Mouse (Mus musculus): Measurements from ENCODE around the gene Fer. TPM values are rescaled to one million over a fixed set of nuclear protein-coding genes. Genes with fewer than 3 reads are reported as not detected.

The Fer gene
- polyA plus RNA-seq, 1 experiment from 2014 or later, result 27.3 TPM

DNA sequence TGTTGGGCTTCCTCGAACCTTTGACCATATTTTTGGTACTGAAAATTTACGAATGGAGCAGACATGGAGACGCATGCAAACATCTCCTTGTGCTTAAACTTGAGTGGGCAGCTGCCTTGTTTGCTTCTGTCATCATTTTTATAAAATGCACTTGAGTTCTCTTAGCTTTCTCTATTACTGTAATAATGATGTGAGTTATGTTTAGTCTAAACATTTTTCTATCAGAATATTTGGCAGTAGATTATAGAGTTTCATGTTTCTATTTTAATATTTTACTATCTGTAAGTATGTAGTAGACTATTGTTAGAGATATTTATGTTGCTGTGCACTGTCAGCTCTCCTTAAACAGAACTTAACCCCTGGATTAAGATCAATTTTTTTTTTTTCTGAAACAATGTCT lies 128.3 kb downstream of the Fer start:
- no peak overlapping the region for H3K27ac ChIP-seq
- no peak for ATAC-seq (ENCODE audit: insufficient read depth, low FRiP score, low read depth)

DNA sequence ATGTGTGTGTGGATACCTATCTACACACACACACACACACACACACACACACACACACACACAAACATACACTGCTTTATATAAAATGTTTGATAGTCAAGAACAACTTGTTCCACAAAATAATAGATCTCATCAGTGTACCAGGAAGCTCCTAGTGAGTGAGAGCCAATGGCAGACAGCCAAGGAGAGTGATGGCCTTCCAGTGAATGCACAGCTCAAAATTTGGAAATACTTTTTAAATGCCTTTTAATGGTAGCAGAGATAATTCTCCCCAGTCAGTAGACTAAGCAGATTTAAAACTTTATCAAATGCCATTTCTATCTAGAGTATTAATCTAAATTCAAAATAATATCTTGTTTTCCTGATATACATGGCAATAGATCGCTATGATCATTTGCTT lies 133.1 kb downstream of the Fer start:
- WGBS, result 87% methylated on average over 1 of the region's 1 CpGs
- H3K4me3 ChIP-seq (replicated peaks), result no peak overlapping the region
- no peaks in the 10 kb centered on the region for H3K4me1 ChIP-seq
- no peak overlapping the region for H3K27ac ChIP-seq
- no peak for ATAC-seq (ENCODE audit: insufficient read depth, low FRiP score, low read depth)
- H3K9me3 ChIP-seq, result no peaks in the 10 kb centered on the region
- no peaks in the 10 kb centered on the region for H3K27me3 ChIP-seq (replicated peaks)
- H3K9ac ChIP-seq, result no peak overlapping the region
- H3K36me3 ChIP-seq, result no peaks in the 10 kb centered on the region
- H3K4me2 ChIP-seq, result no peak overlapping the region

More for the DNA sequence above, 128.3 kb downstream of the Fer start:
- H3K4me3 ChIP-seq (replicated peaks), result no peak overlapping the region
- no peaks in the 10 kb centered on the region for H3K4me1 ChIP-seq
- H3K4me2 ChIP-seq, result no peak overlapping the region
- WGBS, result 82% methylated on average over 3 of the region's 3 CpGs
- H3K9me3 ChIP-seq, result no peaks in the 10 kb centered on the region
- no peak overlapping the region for H3K9ac ChIP-seq
- no peaks in the 10 kb centered on the region for H3K36me3 ChIP-seq
- no peaks in the 10 kb centered on the region for H3K27me3 ChIP-seq (replicated peaks)

DNA sequence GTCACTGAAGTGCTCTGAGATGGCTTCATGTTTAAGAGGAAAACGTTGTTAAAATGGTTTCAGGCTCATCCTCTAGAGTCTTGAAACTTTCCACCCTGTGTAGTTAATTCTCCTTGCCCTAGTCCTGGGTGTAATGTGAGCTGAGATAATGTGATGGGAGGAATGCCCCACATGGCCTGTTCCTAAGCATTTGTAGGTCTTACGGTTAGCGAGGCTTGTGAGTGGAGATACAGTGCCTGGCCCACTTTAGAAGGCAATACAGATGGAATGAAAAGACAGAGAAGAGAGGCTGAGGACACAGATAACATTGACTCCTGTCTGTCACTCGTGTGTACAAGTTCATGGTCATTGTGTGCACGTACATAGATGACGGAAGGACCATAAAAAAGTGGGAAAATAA lies 134.8 kb downstream of the Fer start:
- no peak overlapping the region for H3K4me3 ChIP-seq (replicated peaks)
- H3K36me3 ChIP-seq, result no peaks in the 10 kb centered on the region
- WGBS, result 76% methylated on average over 6 of the region's 6 CpGs
- no peaks in the 10 kb centered on the region for H3K9me3 ChIP-seq
- no peaks in the 10 kb centered on the region for H3K4me1 ChIP-seq
- H3K27me3 ChIP-seq (replicated peaks), result no peaks in the 10 kb centered on the region
- no peak for ATAC-seq (ENCODE audit: insufficient read depth, low FRiP score, low read depth)
- H3K4me2 ChIP-seq, result no peak overlapping the region
- no peak overlapping the region for H3K9ac ChIP-seq
- H3K27ac ChIP-seq, result no peak overlapping the region

DNA sequence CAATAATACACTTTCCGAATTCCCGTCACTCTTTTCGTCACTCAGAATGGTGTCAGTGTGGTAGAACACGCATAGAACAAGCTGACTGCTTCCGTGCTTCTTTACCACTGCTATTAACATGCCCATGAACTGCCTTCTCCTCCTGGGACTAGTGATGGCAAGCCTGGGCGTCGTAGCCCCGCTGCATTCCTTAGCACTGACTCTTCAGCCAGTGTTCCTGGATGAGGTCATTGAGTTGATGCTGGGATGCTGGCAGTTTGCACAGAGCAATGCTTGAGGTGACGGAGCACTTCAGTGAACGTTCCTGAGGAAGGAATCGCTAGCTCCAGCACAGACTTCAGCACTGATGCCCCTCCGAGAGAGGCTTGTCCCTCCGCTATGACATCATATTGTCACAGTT lies 140.6 kb downstream of the Fer start:
- Histone ChIP-seq H3K4me1 (no peaks in the 10 kb centered on the region; the same call in 1 of the 2 replicates), H3K9ac (no peak overlapping the region), H3K27ac (no peak overlapping the region), H3K27me3 (replicated peaks) (no peaks in the 10 kb centered on the region), H3K4me3 (replicated peaks) (no peak overlapping the region), H3K4me2 (no peak overlapping the region), H3K36me3 (no peaks in the 10 kb centered on the region), H3K9me3 (no peaks in the 10 kb centered on the region)
- WGBS, result 56% methylated on average over 13 of the region's 13 CpGs
- peak; percentile 60; the same call in 1 of the 2 replicates for ATAC-seq (ENCODE audit: insufficient read depth, low FRiP score, low read depth)

DNA sequence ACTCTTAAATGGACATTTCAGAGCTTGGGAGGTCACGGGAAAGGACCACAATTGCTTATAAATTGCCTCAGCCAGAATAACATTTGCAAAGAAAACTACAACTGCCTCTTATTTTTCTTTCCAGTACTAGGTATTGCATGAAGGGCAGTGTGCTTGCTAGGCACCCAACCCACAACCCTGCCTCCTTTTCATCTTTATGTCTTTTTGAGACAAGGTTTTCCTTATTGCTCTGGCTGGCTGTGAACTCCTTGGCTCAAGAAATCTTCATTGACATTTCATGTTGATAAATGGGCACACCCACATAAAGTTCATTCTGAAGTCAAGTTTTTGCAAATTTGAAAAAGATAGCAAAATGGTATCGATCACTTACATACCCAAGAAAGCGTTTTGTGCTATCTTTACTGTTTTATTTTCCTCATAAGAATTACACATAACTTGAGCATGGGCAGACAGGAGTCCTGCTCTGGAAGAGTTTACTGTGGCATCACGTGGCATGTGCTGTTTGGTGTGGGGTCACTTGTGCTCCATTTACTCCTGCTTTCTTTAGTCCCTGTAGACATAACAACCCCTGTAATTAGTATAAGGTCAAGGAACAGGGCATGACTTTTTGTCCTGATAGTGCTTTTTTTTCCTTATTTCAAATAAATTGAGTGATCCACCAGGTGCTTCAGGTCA lies 142.8 kb downstream of the Fer start:
- H3K36me3 ChIP-seq, result no peaks in the 10 kb centered on the region
- H3K9ac ChIP-seq, result no peak overlapping the region
- no peaks in the 10 kb centered on the region for H3K27me3 ChIP-seq (replicated peaks)
- no peaks in the 10 kb centered on the region for H3K9me3 ChIP-seq
- ATAC-seq (ENCODE audit: insufficient read depth, low FRiP score, low read depth), result no peak
- H3K4me1 ChIP-seq, result no peaks in the 10 kb centered on the region; the same call in 1 of the 2 replicates
- 65% methylated on average over 4 of the region's 4 CpGs for WGBS
- no peak overlapping the region for H3K27ac ChIP-seq
- no peak overlapping the region for H3K4me2 ChIP-seq
- H3K4me3 ChIP-seq (replicated peaks), result no peak overlapping the region

DNA sequence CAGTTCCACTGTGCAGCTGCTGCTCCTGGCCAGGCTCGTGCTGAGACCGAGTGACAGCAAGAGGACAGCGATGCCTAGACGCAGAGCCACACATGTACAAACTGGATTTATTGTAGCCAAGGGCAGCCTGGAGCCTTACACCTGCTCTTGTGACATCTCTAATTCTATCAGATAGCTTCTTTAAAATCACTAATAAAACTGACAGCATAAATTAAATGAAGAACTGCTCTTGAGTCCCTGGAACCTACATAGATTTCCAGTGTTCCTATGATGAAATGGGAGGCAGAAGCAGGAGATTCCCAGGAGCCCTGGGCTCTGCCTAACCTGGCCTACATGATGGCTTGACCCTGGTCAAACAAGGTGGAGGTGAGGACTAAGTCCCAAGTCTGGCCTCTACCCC lies 153.7 kb downstream of the Fer start:
- 89% methylated on average over 4 of the region's 4 CpGs for WGBS
- H3K27me3 ChIP-seq (replicated peaks), result no peaks in the 10 kb centered on the region
- no peak overlapping the region for H3K4me2 ChIP-seq
- no peak overlapping the region for H3K9ac ChIP-seq
- ATAC-seq (ENCODE audit: insufficient read depth, low FRiP score, low read depth), result no peak
- H3K9me3 ChIP-seq, result no peaks in the 10 kb centered on the region
- no peak overlapping the region for H3K27ac ChIP-seq
- no peak overlapping the region for H3K4me3 ChIP-seq (replicated peaks)
- no peaks in the 10 kb centered on the region for H3K4me1 ChIP-seq
- H3K36me3 ChIP-seq, result no peaks in the 10 kb centered on the region

DNA sequence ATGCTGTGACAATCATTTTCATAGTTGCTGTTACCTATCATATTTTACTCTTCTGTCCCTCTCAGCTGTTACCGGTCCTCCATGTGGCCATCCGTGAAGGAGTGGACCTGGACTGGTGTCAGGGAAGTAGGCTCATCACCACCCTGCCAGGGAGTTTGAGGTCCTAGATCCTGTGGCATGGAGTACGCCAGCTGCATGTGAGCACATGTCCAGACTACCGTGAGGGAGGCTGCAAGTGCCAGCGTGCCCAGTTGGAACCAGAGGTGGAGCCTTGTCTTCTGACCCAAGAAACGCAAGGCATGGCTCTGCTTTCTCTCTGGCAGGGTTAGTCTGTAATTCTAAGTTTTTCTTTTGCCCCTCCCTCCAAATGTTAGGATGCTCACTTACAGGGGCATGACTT lies 155.4 kb downstream of the Fer start:
- no peak overlapping the region for H3K27ac ChIP-seq
- no peaks in the 10 kb centered on the region for H3K9me3 ChIP-seq
- no peak overlapping the region for H3K9ac ChIP-seq
- no peaks in the 10 kb centered on the region for H3K27me3 ChIP-seq (replicated peaks)
- H3K4me1 ChIP-seq, result no peaks in the 10 kb centered on the region
- no peaks in the 10 kb centered on the region for H3K36me3 ChIP-seq
- no peak for ATAC-seq (ENCODE audit: insufficient read depth, low FRiP score, low read depth)
- H3K4me2 ChIP-seq, result no peak overlapping the region
- no peak overlapping the region for H3K4me3 ChIP-seq (replicated peaks)
- WGBS, result 95% methylated on average over 6 of the region's 6 CpGs

DNA sequence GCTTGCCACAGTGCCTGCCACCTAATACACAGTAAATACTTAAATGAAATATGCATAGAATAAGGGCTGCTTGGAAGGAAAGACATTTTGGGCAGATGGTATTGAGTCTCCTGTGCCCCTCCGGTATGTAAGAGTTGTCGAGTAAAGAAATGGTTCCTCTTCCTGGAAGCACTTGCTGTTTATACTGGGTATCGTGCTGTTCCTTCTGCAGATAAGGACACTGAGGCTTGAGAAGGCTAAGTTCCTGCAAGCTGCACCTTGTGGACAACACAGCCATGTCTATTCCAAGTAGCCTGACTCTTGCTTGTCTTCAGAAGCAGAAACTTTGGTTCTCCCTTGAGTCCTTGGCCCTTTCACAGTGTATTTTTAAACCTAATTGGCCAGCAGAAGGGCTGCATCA lies 156.0 kb downstream of the Fer start:
- no peaks in the 10 kb centered on the region for H3K36me3 ChIP-seq
- no peaks in the 10 kb centered on the region for H3K27me3 ChIP-seq (replicated peaks)
- no peak overlapping the region for H3K9ac ChIP-seq
- WGBS, result 62% methylated on average over 3 of the region's 3 CpGs
- H3K9me3 ChIP-seq, result no peaks in the 10 kb centered on the region
- no peak overlapping the region for H3K4me2 ChIP-seq
- no peak for ATAC-seq (ENCODE audit: insufficient read depth, low FRiP score, low read depth)
- no peaks in the 10 kb centered on the region for H3K4me1 ChIP-seq
- H3K27ac ChIP-seq, result no peak overlapping the region
- H3K4me3 ChIP-seq (replicated peaks), result no peak overlapping the region

DNA sequence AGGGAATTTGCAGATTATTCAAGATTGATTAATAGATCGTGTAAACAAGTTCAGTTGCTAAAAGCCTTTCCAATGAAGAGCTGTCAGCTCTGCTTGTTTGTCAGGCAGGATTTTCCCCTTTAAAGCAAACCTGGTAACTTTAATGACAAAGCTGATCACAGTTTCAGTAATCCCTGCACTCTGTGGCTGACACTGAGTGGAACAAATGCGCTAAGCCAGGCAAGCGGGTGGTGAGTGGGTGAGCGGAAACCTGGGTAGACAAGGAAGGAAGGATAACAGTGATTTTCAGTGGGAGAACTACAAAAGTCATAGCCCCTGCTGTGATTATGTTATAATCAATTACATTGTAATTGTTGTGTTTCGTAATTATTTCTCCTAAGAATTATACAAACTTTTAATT lies 156.8 kb downstream of the Fer start:
- 44% methylated on average over 5 of the region's 5 CpGs for WGBS
- no peak overlapping the region for H3K4me3 ChIP-seq (replicated peaks)

DNA sequence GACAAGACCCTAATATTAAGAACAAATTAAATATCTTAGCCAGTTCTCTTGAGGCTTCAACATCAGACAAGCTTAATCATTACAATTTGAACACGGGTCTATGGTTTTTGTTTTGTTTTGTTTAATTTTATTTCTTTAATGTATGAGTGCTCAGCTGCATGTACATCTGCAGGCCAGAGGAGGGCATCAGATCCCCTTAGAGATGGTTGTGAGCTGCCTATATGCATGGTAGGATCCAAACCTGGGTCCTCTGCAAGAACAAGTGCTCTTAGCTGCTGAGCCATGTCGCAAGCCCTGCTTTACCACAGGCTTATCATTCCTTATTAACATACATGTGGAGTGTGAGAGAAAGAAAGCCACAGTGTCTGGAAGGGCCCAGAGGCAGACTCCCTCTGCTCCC lies 163.6 kb downstream of the Fer start:
- Histone ChIP-seq H3K9ac (no peak overlapping the region), H3K9me3 (no peaks in the 10 kb centered on the region), H3K27ac (no peak overlapping the region), H3K4me2 (no peak overlapping the region), H3K36me3 (no peaks in the 10 kb centered on the region), H3K27me3 (replicated peaks) (no peaks in the 10 kb centered on the region), H3K4me3 (replicated peaks) (no peak overlapping the region), H3K4me1 (no peaks in the 10 kb centered on the region)
- ATAC-seq (ENCODE audit: insufficient read depth, low FRiP score, low read depth), result no peak
- 73% methylated on average over 2 of the region's 2 CpGs for WGBS

More for the DNA sequence above, 156.8 kb downstream of the Fer start:
- no peak overlapping the region for H3K9ac ChIP-seq
- ATAC-seq (ENCODE audit: insufficient read depth, low FRiP score, low read depth), result no peak
- no peaks in the 10 kb centered on the region for H3K4me1 ChIP-seq
- no peak overlapping the region for H3K27ac ChIP-seq
- no peaks in the 10 kb centered on the region for H3K9me3 ChIP-seq
- H3K36me3 ChIP-seq, result no peaks in the 10 kb centered on the region
- no peak overlapping the region for H3K4me2 ChIP-seq
- H3K27me3 ChIP-seq (replicated peaks), result no peaks in the 10 kb centered on the region

DNA sequence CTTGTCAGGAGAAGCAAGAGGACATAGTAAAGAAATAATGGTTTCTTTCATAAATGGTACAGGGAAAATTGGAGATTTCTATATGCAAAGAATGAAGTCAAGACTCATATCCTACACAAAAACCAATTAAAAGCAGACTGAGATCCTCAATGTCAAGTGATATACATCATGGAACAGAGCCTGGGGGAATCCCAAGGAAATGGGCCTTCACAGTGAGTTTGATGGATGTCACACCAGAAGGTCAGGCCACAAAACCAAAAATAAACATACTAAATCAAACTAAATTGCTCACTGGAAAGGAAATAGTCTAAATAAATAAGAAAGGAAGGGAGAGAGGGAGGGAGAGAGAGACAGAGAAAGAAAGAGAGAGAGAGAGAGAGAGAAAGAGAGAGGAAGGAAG lies 178.9 kb downstream of the Fer start:
- Histone ChIP-seq H3K27me3 (replicated peaks) (no peaks in the 10 kb centered on the region), H3K4me2 (no peak overlapping the region), H3K36me3 (no peaks in the 10 kb centered on the region), H3K27ac (no peak overlapping the region), H3K9me3 (no peaks in the 10 kb centered on the region), H3K4me3 (replicated peaks) (no peak overlapping the region), H3K9ac (no peak overlapping the region), H3K4me1 (no peaks in the 10 kb centered on the region)
- ATAC-seq (ENCODE audit: insufficient read depth, low FRiP score, low read depth), result no peak

DNA sequence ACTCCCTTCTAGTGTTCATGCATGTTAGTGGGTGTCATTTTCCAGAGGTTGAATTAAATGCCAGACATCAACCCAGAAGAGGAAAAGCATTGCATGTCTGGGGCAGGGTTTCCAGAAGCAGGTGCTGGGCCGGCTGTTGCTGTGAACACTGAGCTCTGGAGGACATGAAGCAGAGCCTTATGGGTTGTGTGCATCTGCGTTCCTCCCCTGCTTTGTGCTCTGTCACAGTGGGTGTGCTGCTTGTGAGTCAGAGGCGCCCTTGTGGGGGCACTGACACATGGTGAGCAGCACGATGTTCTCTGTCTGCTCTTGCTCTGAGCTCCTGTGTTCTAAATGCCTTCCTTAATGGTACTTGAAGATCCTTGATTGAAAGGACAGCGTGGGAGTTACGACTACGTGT lies 182.5 kb downstream of the Fer start:
- H3K27ac ChIP-seq, result no peak overlapping the region
- H3K36me3 ChIP-seq, result no peaks in the 10 kb centered on the region
- ATAC-seq (ENCODE audit: insufficient read depth, low FRiP score, low read depth), result no peak
- H3K4me1 ChIP-seq, result no peaks in the 10 kb centered on the region
- H3K9me3 ChIP-seq, result no peaks in the 10 kb centered on the region
- H3K27me3 ChIP-seq (replicated peaks), result no peaks in the 10 kb centered on the region
- no peak overlapping the region for H3K4me3 ChIP-seq (replicated peaks)
- H3K4me2 ChIP-seq, result no peak overlapping the region
- H3K9ac ChIP-seq, result no peak overlapping the region
- 70% methylated on average over 7 of the region's 7 CpGs for WGBS

DNA sequence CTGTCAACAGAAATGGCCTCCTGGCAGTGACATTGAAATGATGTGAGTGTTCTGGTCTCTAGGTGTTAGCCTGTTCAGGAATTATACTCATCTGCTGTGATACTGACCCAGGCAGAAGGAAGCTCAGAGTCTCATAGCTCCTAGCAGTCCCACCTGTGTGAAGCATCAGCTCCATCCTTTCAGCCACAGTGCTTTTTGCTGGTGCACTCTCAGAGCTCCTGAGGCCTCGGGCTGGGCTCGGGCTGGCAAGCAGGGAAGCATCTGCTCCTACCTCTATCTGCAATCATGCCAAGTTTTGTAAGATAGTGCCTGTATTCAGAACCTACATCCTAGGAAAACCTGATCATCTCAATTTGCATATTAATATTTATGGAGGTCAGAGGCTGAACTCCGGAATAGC lies 183.7 kb downstream of the Fer start:
- no peak for ATAC-seq (ENCODE audit: insufficient read depth, low FRiP score, low read depth)
- WGBS, result 90% methylated on average over 3 of the region's 3 CpGs
- no peaks in the 10 kb centered on the region for H3K27me3 ChIP-seq (replicated peaks)
- H3K36me3 ChIP-seq, result no peaks in the 10 kb centered on the region
- H3K4me2 ChIP-seq, result no peak overlapping the region
- no peak overlapping the region for H3K9ac ChIP-seq
- H3K27ac ChIP-seq, result no peak overlapping the region
- no peak overlapping the region for H3K4me3 ChIP-seq (replicated peaks)
- H3K9me3 ChIP-seq, result no peaks in the 10 kb centered on the region
- H3K4me1 ChIP-seq, result no peaks in the 10 kb centered on the region

Measured in stomach, embryonic 15.5 days (tissue).